In genomic region chr3:37729142-37729541, GRCm38 (mm10) we compare ENCODE assay signal across 7 mouse cellular contexts. TPM values are rescaled to one million over a fixed set of nuclear protein-coding genes. Genes with fewer than 3 reads are reported as not detected.
A peak's percentile ranks its signal among the peaks of the same experiment; 100 is the strongest.
DNase-seq lines count a peak whose midpoint lies in the region; ATAC-seq and TF ChIP-seq lines count a peak whose summit lies in the region.

No protein-coding gene starts in this region.

- H3K27me3 ChIP-seq in embryonic facial prominence, embryonic 13.5 days: peaks cover 6% of the 10 kb centered on the region; the same call in 1 of the 2 replicates
- peaks cover 18% of the 10 kb centered on the region for H3K27me3 ChIP-seq in hindbrain, embryonic 12.5 days
- H3K27me3 ChIP-seq in limb, embryonic 14.5 days (ENCODE audit: control insufficient read depth, insufficient read depth, low read length): no peaks in the 10 kb centered on the region

- H3K4me2 ChIP-seq in embryonic facial prominence, embryonic 13.5 days: no peak overlapping the region
- H3K4me2 ChIP-seq in hindbrain, embryonic 12.5 days (replicated peaks): no peak overlapping the region
- H3K4me2 ChIP-seq in limb, embryonic 14.5 days (replicated peaks; ENCODE audit: low read depth, low read length, severe bottlenecking): no peak overlapping the region

- ATAC-seq in embryonic facial prominence, embryonic 13.5 days (ENCODE audit: insufficient number of reproducible peaks, insufficient read depth, low FRiP score, low TSS enrichment, low read depth): no peak
- ATAC-seq in hindbrain, embryonic 12.5 days (ENCODE audit: low FRiP score): peak; percentile 24; the same call in 1 of the 2 replicates
- ATAC-seq in limb, embryonic 14.5 days (ENCODE audit: low FRiP score, low read depth): peak; percentile 57; the same call in 1 of the 2 replicates

- 24% methylated on average over 4 of the region's 4 CpGs for WGBS in embryonic facial prominence, embryonic 13.5 days
- 40% methylated on average over 4 of the region's 4 CpGs for WGBS in hindbrain, embryonic 12.5 days
- 30% methylated on average over 4 of the region's 4 CpGs for WGBS in limb, embryonic 14.5 days

- H3K36me3 ChIP-seq in embryonic facial prominence, embryonic 13.5 days: no peaks in the 10 kb centered on the region
- no peaks in the 10 kb centered on the region for H3K36me3 ChIP-seq in hindbrain, embryonic 12.5 days
- H3K36me3 ChIP-seq in limb, embryonic 14.5 days (ENCODE audit: control insufficient read depth, insufficient read depth, low read length): no peaks in the 10 kb centered on the region

- TF ChIP-seq POLR2A in limb, embryonic 14.5 days (IDR thresholded peaks at IDR 0.05; ENCODE audit: borderline replicate concordance, extremely low read depth, insufficient read depth, insufficient read length): no peak

- H3K4me3 ChIP-seq in embryonic facial prominence, embryonic 13.5 days: no peak overlapping the region
- no peak overlapping the region for H3K4me3 ChIP-seq in hindbrain, embryonic 12.5 days
- no peak overlapping the region for H3K4me3 ChIP-seq in limb, embryonic 14.5 days (replicated peaks; ENCODE audit: low read length)

- peak overlapping the region; percentile 55; the same call in 1 of the 2 replicates for H3K27ac ChIP-seq in embryonic facial prominence, embryonic 13.5 days
- H3K27ac ChIP-seq in hindbrain, embryonic 12.5 days: no peak overlapping the region
- 0 out of 2 replicates have a peak overlapping the region, but pooled peaks have one; percentile 10 for H3K27ac ChIP-seq in limb, embryonic 14.5 days (replicated peaks; ENCODE audit: low read depth, low read length)

- peak; percentile 73 for DNase-seq in urinary bladder, postnatal 14 days (ENCODE audit: low spot score)
- no peak for DNase-seq in urinary bladder, postnatal 25 days (ENCODE audit: low spot score)
- peak; percentile 75 for DNase-seq in limb, embryonic 14.5 days (ENCODE audit: low spot score)
- peak; percentile 12 for DNase-seq in retina, embryonic 14.5 days (ENCODE audit: low spot score)
- no peak for DNase-seq in cerebellum, adult 8-10 months

- peaks cover 33% of the 10 kb centered on the region for H3K4me1 ChIP-seq in embryonic facial prominence, embryonic 13.5 days
- H3K4me1 ChIP-seq in hindbrain, embryonic 12.5 days: peaks cover 16% of the 10 kb centered on the region
- peaks cover 37% of the 10 kb centered on the region for H3K4me1 ChIP-seq in limb, embryonic 14.5 days (ENCODE audit: control insufficient read depth, insufficient read depth, low read length)

- no peaks in the 10 kb centered on the region for H3K9me3 ChIP-seq in embryonic facial prominence, embryonic 13.5 days
- H3K9me3 ChIP-seq in hindbrain, embryonic 12.5 days (replicated peaks): no peaks in the 10 kb centered on the region
- H3K9me3 ChIP-seq in limb, embryonic 14.5 days (ENCODE audit: control insufficient read depth, low read length): no peaks in the 10 kb centered on the region

- no peak overlapping the region for H3K9ac ChIP-seq in embryonic facial prominence, embryonic 13.5 days
- H3K9ac ChIP-seq in hindbrain, embryonic 12.5 days: no peak overlapping the region
- H3K9ac ChIP-seq in limb, embryonic 14.5 days (ENCODE audit: low read depth, low read length, severe bottlenecking): no peak overlapping the region

RNA-seq across cellular contexts. Expression of gene Gm5148, which starts 4.9 kb away (rescaled TPM):
- polyA plus RNA-seq in embryonic facial prominence, embryonic 13.5 days (2015; fragmentation: Nextera tagmentation; extraction: Ambion mirVana): 6.2 and 7.5 TPM in 2 replicates
- 3.9 and 4.0 TPM in 2 replicates for polyA plus RNA-seq in hindbrain, embryonic 12.5 days (2016; fragmentation: Nextera tagmentation; extraction: Ambion mirVana)
- 6.3 and 9.1 TPM in 2 replicates for polyA plus RNA-seq in limb, embryonic 14.5 days (2012; rRNA removed)
- 7.4 and 8.1 TPM in 2 replicates for polyA plus RNA-seq in limb, embryonic 14.5 days (2014; fragmentation: Nextera tagmentation; extraction: Ambion mirVana)

Comparison
In these comparisons a context has a peak if more than half of its experiments do, and no peak if none do; other contexts are left out.
1. DNase-seq: peak in urinary bladder, postnatal 14 days (single experiment), limb, embryonic 14.5 days (single experiment) and retina, embryonic 14.5 days (single experiment); none in urinary bladder, postnatal 25 days (single experiment) and cerebellum, adult 8-10 months (single experiment).